Mouse (Mus musculus): Measurements from ENCODE around the gene Adamtsl1.

GRCm38 (mm10) chr4:86045876-86046275 is 531.9 kb downstream of the Adamtsl1 start:
- TF ChIP-seq EP300 (IDR thresholded peaks at IDR 0.05; ENCODE audit: low read depth) (no peak), CTCF (IDR thresholded peaks at IDR 0.05; ENCODE audit: low read depth) (no peak)

All from liver, postnatal 0 days (tissue).